Mouse (Mus musculus): ENCODE measurements around the gene Wbp2.
A peak's percentile ranks its signal among the peaks of the same experiment; 100 is the strongest.

Wbp2 gene

GRCm38 (mm10) chr11:116091591-116091990 lies 4.8 kb upstream of the Wbp2 start:
- no peak for DNase-seq (ENCODE audit: low read depth, low spot score)

GRCm38 (mm10) chr11:116089545-116089944 lies 2.8 kb upstream of the Wbp2 start:
- no peak for DNase-seq (ENCODE audit: low read depth, low spot score)

DNA sequence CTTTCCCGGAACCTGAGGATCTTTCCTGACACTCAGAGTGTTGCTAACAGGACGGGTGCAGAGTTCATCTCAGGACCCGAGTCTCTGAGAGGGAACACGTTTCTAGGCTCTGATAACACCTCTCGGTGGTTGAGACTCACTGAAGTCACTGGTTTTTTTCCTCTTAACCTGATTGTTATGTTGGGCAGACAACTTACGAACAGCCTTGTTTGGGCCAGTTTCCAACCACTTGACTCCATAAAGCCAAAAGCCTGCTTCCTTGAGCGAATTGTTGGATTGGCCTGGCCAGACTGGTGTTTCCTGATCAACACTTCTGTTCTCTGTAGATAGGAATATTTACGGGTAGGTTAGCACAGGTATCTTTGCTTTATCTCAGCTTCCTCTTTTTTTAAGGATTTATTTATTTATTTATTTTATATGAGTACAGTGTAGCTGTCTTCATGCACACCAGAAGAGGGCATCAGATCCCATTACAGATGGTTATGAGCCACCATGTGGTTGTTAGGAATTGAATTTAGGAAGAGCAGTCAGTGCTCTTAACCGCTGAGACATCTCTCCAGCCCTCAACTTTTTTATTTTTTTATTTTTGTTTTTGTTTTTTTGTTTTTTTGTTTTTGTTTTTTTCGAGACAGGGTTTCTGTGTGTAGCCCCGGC lies 2.1 kb upstream of the Wbp2 start:
- no peak for DNase-seq (ENCODE audit: low read depth, low spot score)

- no peak for DNase-seq (ENCODE audit: low read depth, low spot score)
These were observed 1.4 kb upstream of the Wbp2 start for GRCm38 (mm10) chr11:116088188-116088587.

- peak; percentile 90 for DNase-seq (ENCODE audit: low read depth, low spot score)
These were observed 667 bp upstream of the Wbp2 start for GRCm38 (mm10) chr11:116087194-116088130.

DNA sequence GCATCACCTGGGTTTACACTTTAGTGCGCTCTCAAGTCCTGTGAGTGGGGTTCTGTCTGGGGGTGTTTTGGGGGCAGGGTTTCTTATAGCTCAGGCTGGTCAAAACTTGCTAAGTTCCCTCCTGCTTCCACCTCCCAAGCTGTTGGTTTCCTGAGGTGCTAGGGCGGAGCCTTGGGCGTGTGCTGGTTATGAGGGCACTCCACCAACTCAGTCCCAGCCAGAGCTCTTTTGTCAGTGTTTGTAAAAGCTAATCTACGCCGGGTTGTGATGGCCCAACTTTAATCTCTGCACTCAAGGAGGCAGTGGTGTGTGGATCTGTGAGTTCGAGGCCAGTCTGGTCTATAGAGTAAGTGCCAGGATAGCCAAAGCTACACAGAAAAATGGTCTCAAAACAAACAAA lies 2.6 kb downstream of the Wbp2 start:
- no peak for DNase-seq (ENCODE audit: low read depth, low spot score)

GRCm38 (mm10) chr11:116083096-116083672 lies 3.6 kb downstream of the Wbp2 start:
- DNase-seq (ENCODE audit: low read depth, low spot score), result no peak

DNA sequence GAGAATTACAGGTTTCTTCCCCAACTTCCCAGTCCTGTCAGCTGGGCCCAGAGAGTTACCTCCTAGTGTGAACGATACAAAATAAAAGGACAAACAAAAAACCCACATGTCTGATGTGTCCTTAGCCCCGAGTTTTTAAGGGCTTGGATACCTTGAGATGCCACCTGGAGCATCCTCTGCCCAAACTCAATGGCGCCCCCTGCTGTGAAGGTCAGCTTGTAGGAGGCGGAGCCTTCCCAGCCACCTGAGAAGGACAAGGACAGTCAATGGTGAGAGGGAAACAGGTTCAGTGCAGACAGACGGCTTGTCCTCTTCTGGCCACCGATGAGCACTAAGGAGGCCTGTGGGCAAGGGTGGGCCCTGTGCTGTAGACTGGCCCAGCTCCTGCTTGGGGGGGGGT lies 5.7 kb downstream of the Wbp2 start:
- no peak for DNase-seq (ENCODE audit: low read depth, low spot score)

GRCm38 (mm10) chr11:116079511-116079910 lies 7.3 kb downstream of the Wbp2 start:
- no peak for DNase-seq (ENCODE audit: low read depth, low spot score)

- DNase-seq (ENCODE audit: low read depth, low spot score), result peak; percentile 56
These were observed 8.0 kb downstream of the Wbp2 start for GRCm38 (mm10) chr11:116078676-116079320.

DNA sequence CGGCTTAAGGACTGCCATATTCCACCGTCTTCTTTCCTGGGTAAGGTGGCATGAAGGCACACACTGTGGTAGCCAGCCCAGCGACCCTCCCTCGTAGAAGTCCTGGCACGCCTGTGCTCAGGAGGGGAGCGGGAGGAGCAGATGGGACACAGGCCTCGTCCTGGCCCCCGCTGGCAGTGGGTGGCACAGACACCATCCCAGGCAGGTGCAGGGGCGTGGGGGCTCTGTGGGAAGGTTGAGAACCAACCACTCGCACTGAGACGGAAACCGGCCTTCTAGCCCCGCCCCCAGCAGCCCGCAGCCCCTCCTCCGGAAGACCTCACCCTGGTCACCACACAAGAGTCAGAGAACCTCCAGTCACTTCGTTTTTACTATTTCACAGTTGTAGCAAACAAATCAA lies 8.6 kb downstream of the Wbp2 start:
- peak; percentile 79 for DNase-seq (ENCODE audit: low read depth, low spot score)

DNA sequence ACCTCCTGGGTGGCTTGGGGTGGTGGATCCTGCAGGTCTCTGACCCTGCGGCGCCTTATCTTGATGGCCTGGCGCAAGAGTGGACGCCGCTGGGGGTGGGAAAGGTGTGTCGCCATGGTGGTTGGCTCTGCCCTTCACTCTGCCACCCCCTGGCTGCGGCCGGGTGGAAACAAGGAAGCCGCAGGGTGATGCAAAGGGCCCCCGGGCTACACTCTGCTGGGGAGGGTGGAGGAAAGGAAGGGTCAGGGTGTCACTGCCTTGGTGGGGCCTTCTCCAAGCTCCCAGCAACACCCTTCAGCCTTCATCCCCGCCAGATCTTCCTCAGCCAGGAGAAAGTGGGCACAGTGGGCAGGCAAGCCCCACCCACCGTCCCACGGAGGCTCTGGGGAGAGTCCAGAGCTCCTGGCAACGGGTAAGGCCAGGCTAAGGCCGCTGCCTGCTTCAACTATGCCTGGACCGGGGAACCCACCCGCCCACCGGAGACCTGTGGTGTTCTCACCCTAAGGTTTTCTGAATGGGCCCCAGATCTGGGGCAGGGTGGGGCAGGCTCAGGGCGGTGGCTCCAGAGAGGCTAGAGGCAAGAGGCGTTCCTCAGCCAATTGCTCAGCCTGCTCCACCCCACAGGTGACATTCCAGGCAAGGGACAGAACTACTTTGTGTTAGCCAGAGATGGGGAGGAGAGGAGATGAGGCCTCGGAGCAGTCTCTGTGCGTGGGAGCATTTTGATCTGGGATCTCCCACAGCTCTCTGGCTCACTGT lies 9.2 kb downstream of the Wbp2 start, which contains the start of gene Unc13d:
TSS of gene Unc13d (minus strand) at position 516 of the 759 bp plus-strand sequence.
- peak; percentile 76 for DNase-seq (ENCODE audit: low read depth, low spot score)

DNA sequence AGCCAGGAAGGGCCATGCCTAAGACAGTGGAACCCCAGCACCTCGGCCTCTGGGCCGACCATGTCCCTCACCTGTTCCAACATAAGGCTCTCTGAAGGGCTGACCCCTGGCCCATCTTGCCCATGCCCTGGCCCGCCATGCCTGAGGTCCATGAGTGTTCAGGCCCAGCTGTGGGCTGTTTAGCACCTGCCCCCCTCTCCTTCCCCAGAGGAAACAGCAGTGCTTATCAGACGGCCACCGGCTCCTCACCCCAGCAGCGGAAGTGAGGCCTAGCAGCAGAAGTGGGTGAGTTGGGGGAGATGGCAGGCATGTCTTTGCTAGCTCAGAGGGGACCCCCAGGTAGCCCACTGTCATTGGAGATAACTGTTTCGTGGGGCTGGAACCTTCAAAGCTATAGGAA lies 10.0 kb downstream of the Wbp2 start:
- no peak for DNase-seq (ENCODE audit: low read depth, low spot score)

- no peak for DNase-seq (ENCODE audit: low read depth, low spot score)
These were observed 10.6 kb downstream of the Wbp2 start for GRCm38 (mm10) chr11:116076266-116076540.

DNA sequence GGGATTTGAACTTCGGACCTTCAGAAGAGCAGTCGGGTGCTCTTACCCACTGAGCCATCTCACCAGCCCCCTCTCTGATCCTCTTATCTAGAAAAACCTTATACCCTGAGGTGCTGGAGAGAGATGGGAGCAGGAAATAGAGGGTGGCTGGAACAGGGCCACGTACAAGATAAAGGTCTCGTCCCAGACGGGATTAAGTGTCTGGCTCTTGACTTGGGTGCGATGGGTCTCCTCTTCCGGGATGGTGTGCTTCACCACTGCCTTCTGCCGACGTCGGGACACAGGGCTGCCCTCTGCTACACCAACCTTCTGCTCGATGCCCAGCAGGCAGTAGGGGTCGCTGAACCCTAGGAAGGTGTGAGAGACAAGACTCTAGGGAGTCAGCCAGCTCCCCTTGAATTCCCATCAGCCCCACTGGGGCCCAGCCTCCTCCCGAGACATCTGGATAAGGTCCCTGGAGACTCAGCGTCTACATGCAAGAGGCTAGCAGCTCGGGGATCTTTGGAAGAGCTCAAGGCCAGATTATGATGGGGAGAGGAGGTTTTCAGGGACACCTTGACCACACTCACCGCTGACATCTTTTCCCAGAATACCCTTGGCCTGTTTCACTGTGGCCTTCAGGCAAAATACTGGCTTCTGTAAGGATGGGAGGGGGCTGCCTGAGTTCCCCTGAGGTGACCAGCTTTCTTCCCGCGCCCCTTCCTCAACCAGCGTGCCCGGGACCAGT lies 11.1 kb downstream of the Wbp2 start:
- DNase-seq (ENCODE audit: low read depth, low spot score), result no peak

- DNase-seq (ENCODE audit: low read depth, low spot score), result no peak
These were observed 12.3 kb downstream of the Wbp2 start for GRCm38 (mm10) chr11:116074436-116074991.

DNA sequence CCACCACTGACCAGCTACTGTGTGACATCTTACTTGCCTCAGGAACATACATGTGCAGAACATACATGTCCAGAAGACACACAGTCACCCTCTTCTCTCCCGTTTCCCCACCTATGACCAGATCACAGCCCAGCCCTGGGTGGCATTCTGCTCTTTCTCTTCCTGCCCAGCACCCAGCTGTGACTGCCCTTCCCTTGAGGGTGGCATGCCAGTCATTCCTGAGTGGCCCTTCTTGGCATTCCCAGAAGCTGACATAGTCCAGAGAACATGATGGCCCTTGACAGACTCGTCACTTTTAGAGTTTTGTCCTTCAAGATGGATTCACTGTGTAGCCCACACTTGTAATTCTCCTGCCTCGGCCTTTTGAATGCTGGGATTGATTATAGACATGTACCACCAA lies 14.2 kb downstream of the Wbp2 start:
- DNase-seq (ENCODE audit: low read depth, low spot score), result no peak

DNA sequence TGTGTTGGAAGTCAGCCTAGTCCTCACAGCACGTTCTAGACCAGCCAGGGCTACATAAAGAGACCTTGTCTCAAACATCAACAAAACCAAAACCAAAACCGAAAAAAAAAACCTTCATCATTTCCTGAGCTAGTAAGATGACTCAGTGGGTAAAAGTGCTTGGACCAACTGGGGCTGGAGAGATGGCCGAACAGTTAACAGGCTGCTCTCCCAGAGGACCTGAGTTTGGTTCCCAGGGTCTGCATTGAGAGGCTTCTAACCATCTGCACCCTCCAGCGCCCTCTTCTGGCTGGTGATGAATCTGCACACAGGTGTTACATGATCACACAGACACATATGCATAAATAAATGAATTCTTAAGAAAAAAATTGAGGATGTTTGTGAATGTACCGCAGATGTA lies 15.3 kb downstream of the Wbp2 start:
- DNase-seq (ENCODE audit: low read depth, low spot score), result peak; percentile 90

DNA sequence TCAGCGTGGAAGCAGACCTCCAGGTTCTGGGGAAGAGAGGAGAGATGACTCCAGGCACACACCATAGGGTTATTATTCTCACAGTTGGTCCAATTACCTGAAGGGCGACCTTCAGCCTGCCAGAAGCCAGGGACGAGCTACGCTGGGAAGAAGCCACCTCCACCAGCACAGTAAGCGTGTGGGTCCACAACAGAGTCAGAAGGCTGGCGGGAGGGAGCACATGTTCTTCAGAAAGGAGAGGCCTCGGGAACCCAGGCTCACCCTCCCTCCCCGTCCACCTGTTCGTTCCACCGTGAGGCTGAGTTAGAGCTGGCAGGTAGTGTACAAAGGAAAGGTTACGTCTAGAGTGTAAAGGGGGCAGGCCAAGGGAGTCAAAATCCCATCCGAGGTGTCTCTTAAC lies 21.4 kb downstream of the Wbp2 start:
- no peak for DNase-seq (ENCODE audit: low read depth, low spot score)

DNA sequence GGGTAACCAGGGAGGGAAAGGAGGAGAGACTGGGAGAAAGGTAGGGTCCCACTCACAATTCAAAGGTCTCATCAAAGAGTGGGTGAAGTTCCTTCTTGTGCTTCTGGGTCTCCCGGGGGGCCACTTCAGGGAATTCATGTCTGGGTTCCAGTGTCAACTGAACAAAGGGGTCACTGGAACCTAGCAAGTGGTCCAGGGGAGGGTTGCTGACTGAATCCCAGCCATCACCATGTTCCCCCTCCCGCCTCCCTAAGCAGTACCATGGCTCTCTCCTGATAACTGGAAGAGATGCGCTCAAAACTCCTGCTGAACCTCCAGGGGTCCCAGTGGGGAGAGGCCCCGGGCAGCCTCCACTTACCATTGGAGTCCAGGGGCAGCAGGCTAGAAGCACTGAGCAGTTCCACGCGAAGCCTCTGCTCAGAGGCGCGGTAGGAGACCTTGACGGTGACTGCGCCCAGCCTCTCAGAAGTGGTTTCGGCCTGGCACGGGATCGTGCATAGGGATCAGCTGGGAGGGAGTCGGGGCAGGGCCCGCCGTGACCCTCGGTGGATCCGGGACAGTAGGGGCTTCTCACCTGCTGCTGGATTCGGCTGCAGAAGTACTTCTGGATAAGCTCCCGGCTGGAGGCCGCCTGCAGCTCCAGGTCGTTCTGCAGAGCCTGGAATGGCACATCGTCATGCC lies 22.5 kb downstream of the Wbp2 start:
- no peak for DNase-seq (ENCODE audit: low read depth, low spot score)
